11 mouse cellular contexts compared by ENCODE assay signal in the genomic region with DNA sequence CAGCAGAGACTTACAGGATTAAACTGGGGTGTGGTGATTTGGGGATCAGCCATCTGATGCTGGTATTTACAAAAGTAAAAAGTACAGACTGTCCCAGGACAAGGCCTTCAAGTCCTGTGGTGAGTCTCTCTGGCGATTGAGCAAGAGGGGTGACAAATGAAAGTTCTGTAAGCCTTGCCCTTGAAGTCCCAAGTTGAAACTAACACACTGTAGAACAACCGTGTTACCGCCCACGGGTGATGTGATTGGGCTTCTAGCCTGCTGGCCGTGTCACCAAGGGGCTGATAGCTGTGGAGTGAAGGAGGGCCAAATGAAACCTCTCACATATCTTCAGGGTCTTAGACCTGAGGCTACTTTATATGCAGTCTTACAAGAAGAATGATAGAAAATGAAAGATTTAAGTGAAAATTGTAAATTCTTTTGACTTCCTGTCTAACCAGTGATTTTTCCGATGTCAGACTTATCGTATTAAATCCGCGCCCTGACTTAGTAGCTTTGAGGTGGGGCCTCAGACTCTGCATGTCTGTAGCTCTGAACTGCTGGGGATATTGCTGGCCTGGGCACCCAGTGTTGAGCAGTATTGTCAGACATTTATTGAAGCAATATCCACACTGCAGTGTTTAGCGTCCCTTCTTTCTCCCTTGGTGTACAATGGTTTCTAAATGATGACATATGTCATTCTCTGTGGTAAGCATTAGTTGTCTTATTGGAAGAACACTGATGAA.
DNase-seq lines count a peak whose midpoint lies in the region; ATAC-seq and TF ChIP-seq lines count a peak whose summit lies in the region.
"Had no signal": no experiment of that assay in that cellular context is flagged by ENCODE, and none has a peak within 500 bp of the region (broad histone marks: within the 10 kb centered on the region; RNA-seq: fewer than 3 reads in every experiment).

No protein-coding gene starts in this region.

- H3K27ac ChIP-seq in hindbrain, embryonic 16.5 days (ENCODE audit: low read depth, low read length), result no peak overlapping the region
- no peak overlapping the region for H3K27ac ChIP-seq in hindbrain, postnatal 0 days
- peak overlapping the region; percentile 82 for H3K27ac ChIP-seq in heart, embryonic 13.5 days (replicated peaks)
- H3K27ac ChIP-seq in forebrain, embryonic 14.5 days (ENCODE audit: low read depth, low read length), result no peak overlapping the region
- no peak overlapping the region for H3K27ac ChIP-seq in forebrain, embryonic 10.5 days
- no peak overlapping the region for H3K27ac ChIP-seq in midbrain, embryonic 16.5 days (ENCODE audit: low read length)
- H3K27ac ChIP-seq: intestine, embryonic 15.5 days had no signal

- H3K27me3 ChIP-seq in hindbrain, embryonic 16.5 days (replicated peaks; ENCODE audit: control insufficient read depth, insufficient read depth, low read length), result no peaks in the 10 kb centered on the region
- H3K27me3 ChIP-seq in hindbrain, postnatal 0 days (ENCODE audit: insufficient read depth, low read length), result no peaks in the 10 kb centered on the region
- H3K27me3 ChIP-seq in heart, embryonic 13.5 days (replicated peaks), result no peaks in the 10 kb centered on the region
- H3K27me3 ChIP-seq in forebrain, embryonic 14.5 days (replicated peaks; ENCODE audit: control insufficient read depth, insufficient read depth, low read length), result no peaks in the 10 kb centered on the region
- H3K27me3 ChIP-seq in forebrain, embryonic 10.5 days (ENCODE audit: poor library complexity, severe bottlenecking), result no peaks in the 10 kb centered on the region
- H3K27me3 ChIP-seq in midbrain, embryonic 16.5 days (ENCODE audit: control insufficient read depth, insufficient read depth, low read depth, low read length), result no peaks in the 10 kb centered on the region
- H3K27me3 ChIP-seq: intestine, embryonic 15.5 days had no signal

- no peaks in the 10 kb centered on the region for H3K36me3 ChIP-seq in hindbrain, embryonic 16.5 days (ENCODE audit: control insufficient read depth, insufficient read depth, low read length)
- no peaks in the 10 kb centered on the region for H3K36me3 ChIP-seq in hindbrain, postnatal 0 days (ENCODE audit: insufficient read depth, low read length)
- H3K36me3 ChIP-seq in heart, embryonic 13.5 days, result peaks cover 8% of the 10 kb centered on the region
- peaks cover 6% of the 10 kb centered on the region; the same call in 1 of the 2 replicates for H3K36me3 ChIP-seq in forebrain, embryonic 14.5 days (ENCODE audit: control insufficient read depth, insufficient read depth, low read length)
- H3K36me3 ChIP-seq in forebrain, embryonic 10.5 days (replicated peaks), result peaks cover 57% of the 10 kb centered on the region
- H3K36me3 ChIP-seq in midbrain, embryonic 16.5 days (ENCODE audit: control insufficient read depth, insufficient read depth, low read length), result no peaks in the 10 kb centered on the region
- H3K36me3 ChIP-seq: intestine, embryonic 15.5 days had no signal

- WGBS in hindbrain, embryonic 16.5 days, result 91% methylated on average over 10 of the region's 10 CpGs
- WGBS in hindbrain, postnatal 0 days, result 90% methylated on average over 10 of the region's 10 CpGs
- WGBS in heart, embryonic 13.5 days, result 74% methylated on average over 10 of the region's 10 CpGs
- WGBS in forebrain, embryonic 14.5 days, result 96% methylated on average over 10 of the region's 10 CpGs
- WGBS in forebrain, embryonic 10.5 days, result 94% methylated on average over 10 of the region's 10 CpGs
- 93% methylated on average over 10 of the region's 10 CpGs for WGBS in midbrain, embryonic 16.5 days

- H3K9ac ChIP-seq in hindbrain, embryonic 16.5 days (ENCODE audit: low read depth, low read length), result no peak overlapping the region
- H3K9ac ChIP-seq in hindbrain, postnatal 0 days (replicated peaks; ENCODE audit: low read length), result no peak overlapping the region
- H3K9ac ChIP-seq in heart, embryonic 13.5 days, result no peak overlapping the region
- no peak overlapping the region for H3K9ac ChIP-seq in forebrain, embryonic 14.5 days (ENCODE audit: low read length)
- no peak overlapping the region for H3K9ac ChIP-seq in midbrain, embryonic 16.5 days (ENCODE audit: low read depth, low read length)
- H3K9ac ChIP-seq: intestine, embryonic 15.5 days; lung, embryonic 14.5 days had no signal

- ATAC-seq in hindbrain, embryonic 16.5 days, result 0 out of 2 replicates have a peak, but pooled peaks have one; percentile 54
- ATAC-seq in hindbrain, postnatal 0 days, result no peak
- ATAC-seq in heart, embryonic 13.5 days (ENCODE audit: extremely low read depth, insufficient number of reproducible peaks, low FRiP score, low TSS enrichment), result no peak
- ATAC-seq in monocyte, adult 5-6 weeks (replicated peaks; ENCODE audit: insufficient number of reproducible peaks, low FRiP score, low TSS enrichment, poor library complexity, severe bottlenecking), result peak; percentile 79
- ATAC-seq in forebrain, embryonic 14.5 days, result no peak
- no peak for ATAC-seq in midbrain, embryonic 16.5 days
- ATAC-seq: intestine, embryonic 15.5 days had no signal

- H3K4me2 ChIP-seq in hindbrain, embryonic 16.5 days (ENCODE audit: low read length), result no peak overlapping the region
- no peak overlapping the region for H3K4me2 ChIP-seq in hindbrain, postnatal 0 days (ENCODE audit: low read depth, low read length)
- H3K4me2 ChIP-seq in heart, embryonic 13.5 days, result no peak overlapping the region
- no peak overlapping the region for H3K4me2 ChIP-seq in forebrain, embryonic 14.5 days (ENCODE audit: low read length)
- H3K4me2 ChIP-seq in midbrain, embryonic 16.5 days (ENCODE audit: low read length), result no peak overlapping the region
- H3K4me2 ChIP-seq: intestine, embryonic 15.5 days; lung, embryonic 14.5 days had no signal

- TF ChIP-seq CTCF in hindbrain, postnatal 0 days (IDR thresholded peaks at IDR 0.05; ENCODE audit: low read depth), result no peak

- H3K4me1 ChIP-seq in hindbrain, embryonic 16.5 days (ENCODE audit: control insufficient read depth, insufficient read depth, low read depth, low read length), result peaks cover 8% of the 10 kb centered on the region; the same call in 1 of the 2 replicates
- H3K4me1 ChIP-seq in hindbrain, postnatal 0 days (ENCODE audit: insufficient read depth, low read length), result 0 out of 2 replicates have a peak, but pooled peaks cover 4% of the 10 kb centered on the region
- peaks cover 46% of the 10 kb centered on the region for H3K4me1 ChIP-seq in heart, embryonic 13.5 days
- H3K4me1 ChIP-seq in forebrain, embryonic 14.5 days (ENCODE audit: control insufficient read depth, insufficient read depth, low read length), result no peaks in the 10 kb centered on the region
- no peaks in the 10 kb centered on the region for H3K4me1 ChIP-seq in forebrain, embryonic 10.5 days
- H3K4me1 ChIP-seq in midbrain, embryonic 16.5 days (ENCODE audit: control insufficient read depth, insufficient read depth, low read length), result peaks cover 8% of the 10 kb centered on the region; the same call in 1 of the 2 replicates

- no peaks in the 10 kb centered on the region for H3K9me3 ChIP-seq in hindbrain, embryonic 16.5 days (ENCODE audit: control insufficient read depth, low read length)
- no peaks in the 10 kb centered on the region for H3K9me3 ChIP-seq in hindbrain, postnatal 0 days (ENCODE audit: low read length)
- no peaks in the 10 kb centered on the region for H3K9me3 ChIP-seq in heart, embryonic 13.5 days
- H3K9me3 ChIP-seq in forebrain, embryonic 14.5 days (replicated peaks; ENCODE audit: control insufficient read depth, low read length), result no peaks in the 10 kb centered on the region
- H3K9me3 ChIP-seq in forebrain, embryonic 10.5 days, result no peaks in the 10 kb centered on the region
- no peaks in the 10 kb centered on the region for H3K9me3 ChIP-seq in midbrain, embryonic 16.5 days (replicated peaks; ENCODE audit: control insufficient read depth, low read length, poor library complexity, severe bottlenecking)
- H3K9me3 ChIP-seq: intestine, embryonic 15.5 days had no signal

- H3K4me3 ChIP-seq in hindbrain, embryonic 16.5 days (ENCODE audit: low read length), result no peak overlapping the region
- no peak overlapping the region for H3K4me3 ChIP-seq in hindbrain, postnatal 0 days (ENCODE audit: low read length)
- no peak overlapping the region for H3K4me3 ChIP-seq in heart, embryonic 13.5 days
- H3K4me3 ChIP-seq in forebrain, embryonic 14.5 days (ENCODE audit: low read depth, low read length), result no peak overlapping the region
- H3K4me3 ChIP-seq in forebrain, embryonic 10.5 days, result no peak overlapping the region
- H3K4me3 ChIP-seq in midbrain, embryonic 16.5 days (ENCODE audit: low read depth, low read length), result no peak overlapping the region
- H3K4me3 ChIP-seq: intestine, embryonic 15.5 days had no signal

- DNase-seq in hindbrain, postnatal 0 days (ENCODE audit: low spot score), result no peak
- peak; percentile 80 for DNase-seq in adrenal gland, postnatal 14 days
- DNase-seq in forebrain, embryonic 14.5 days (ENCODE audit: low spot score), result no peak
- DNase-seq in forebrain, embryonic 10.5 days (ENCODE audit: extremely low spot score, low spot score), result no peak
- DNase-seq: cerebellum, adult 11-12 months; lung, embryonic 14.5 days had no signal

Comparison
In these comparisons a context has a peak if more than half of its experiments do, and no peak if none do; other contexts are left out.
1. ATAC-seq: peak in hindbrain, embryonic 16.5 days (single experiment) and monocyte, adult 5-6 weeks (single experiment); none in hindbrain, postnatal 0 days (single experiment), heart, embryonic 13.5 days (single experiment), forebrain, embryonic 14.5 days (single experiment) and midbrain, embryonic 16.5 days (single experiment).